Mouse (Mus musculus) gastrocnemius, postnatal 10 days (tissue): ENCODE data around the gene Rasl11b. TPM values are rescaled to one million over a fixed set of nuclear protein-coding genes. Genes with fewer than 3 reads are reported as not detected.

Experiments used
- DNase-seq: peaks from one replicate; pipeline ENCODE4 v3.0.0; 2021; ENCODE audit warnings: mixed read lengths
- total RNA-seq, 2 experiments: library from RNA; stranded (reverse); gene quantifications; 2 replicates each; pipeline ENCODE4 v1.2.3; 2021

Rasl11b gene
- total RNA-seq, 2 experiments from 2014 or later, result 6.3 to 8.1 TPM

GRCm38 (mm10) chr5:74211346-74211745 is 16.3 kb downstream of the Rasl11b start:
- no peak for DNase-seq

GRCm38 (mm10) chr5:74214501-74215110 is 19.5 kb downstream of the Rasl11b start:
- no peak for DNase-seq

- DNase-seq, result no peak
Observed at GRCm38 (mm10) chr5:74215125-74215524, 20.0 kb downstream of the Rasl11b start.

- DNase-seq, result no peak
Observed at GRCm38 (mm10) chr5:74218524-74218923, 23.4 kb downstream of the Rasl11b start.

GRCm38 (mm10) chr5:74222626-74223025 is 27.5 kb downstream of the Rasl11b start:
- no peak for DNase-seq

GRCm38 (mm10) chr5:74224480-74224879 is 29.4 kb downstream of the Rasl11b start:
- DNase-seq, result no peak

- no peak for DNase-seq
Observed at GRCm38 (mm10) chr5:74226183-74226582, 31.1 kb downstream of the Rasl11b start.

- DNase-seq, result no peak
Observed at GRCm38 (mm10) chr5:74227352-74227751, 32.3 kb downstream of the Rasl11b start.

GRCm38 (mm10) chr5:74228938-74229337 is 33.9 kb downstream of the Rasl11b start:
- DNase-seq, result no peak

GRCm38 (mm10) chr5:74229775-74230413 is 34.8 kb downstream of the Rasl11b start:
- DNase-seq, result no peak

GRCm38 (mm10) chr5:74230525-74230924 is 35.4 kb downstream of the Rasl11b start:
- DNase-seq, result no peak

- DNase-seq, result no peak
Observed at GRCm38 (mm10) chr5:74233808-74234207, 38.7 kb downstream of the Rasl11b start.

- DNase-seq, result no peak
Observed at GRCm38 (mm10) chr5:74239369-74239768, 44.3 kb downstream of the Rasl11b start.

- no peak for DNase-seq
Observed at GRCm38 (mm10) chr5:74240298-74240697, 45.2 kb downstream of the Rasl11b start.

GRCm38 (mm10) chr5:74240926-74241680 is 46.0 kb downstream of the Rasl11b start:
- no peak for DNase-seq

GRCm38 (mm10) chr5:74242654-74243053 is 47.6 kb downstream of the Rasl11b start:
- DNase-seq, result no peak

- peak; percentile 24 for DNase-seq
Observed at GRCm38 (mm10) chr5:74244406-74245019, 49.4 kb downstream of the Rasl11b start.

GRCm38 (mm10) chr5:74245641-74246145 is 50.6 kb downstream of the Rasl11b start:
- no peak for DNase-seq

GRCm38 (mm10) chr5:74246453-74246852 is 51.4 kb downstream of the Rasl11b start:
- DNase-seq, result no peak

- no peak for DNase-seq
Observed at GRCm38 (mm10) chr5:74246971-74247370, 51.9 kb downstream of the Rasl11b start.
